Mouse (Mus musculus): Measurements from ENCODE around the gene Ep300. TPM values are rescaled to one million over a fixed set of nuclear protein-coding genes. Genes with fewer than 3 reads are reported as not detected.

Gene Ep300
- polyA plus RNA-seq, 1 experiment from 2014 or later = 17.4 TPM

- WGBS = 91% methylated on average over 8 of the region's 8 CpGs
- peaks cover 80% of the 10 kb centered on the region for H3K36me3 ChIP-seq
Observed at GRCm38 (mm10) chr15:81649516-81650455, 64.6 kb downstream of the Ep300 start.

GRCm38 (mm10) chr15:81650636-81651035 lies 65.5 kb downstream of the Ep300 start:
- H3K9me3 ChIP-seq (replicated peaks) = no peaks in the 10 kb centered on the region
- DNase-seq (ENCODE audit: low spot score) = no peak
- H3K27ac ChIP-seq = no peak overlapping the region
- H3K4me3 ChIP-seq = no peak overlapping the region
- no peaks in the 10 kb centered on the region for H3K4me1 ChIP-seq
- 93% methylated on average over 7 of the region's 7 CpGs for WGBS
- H3K27me3 ChIP-seq (ENCODE audit: low read depth, poor library complexity, severe bottlenecking) = no peaks in the 10 kb centered on the region
- peaks cover 71% of the 10 kb centered on the region for H3K36me3 ChIP-seq

More at GRCm38 (mm10) chr15:81649516-81650455, 64.6 kb downstream of the Ep300 start:
- no peak for DNase-seq (ENCODE audit: low spot score)
- H3K9me3 ChIP-seq (replicated peaks) = no peaks in the 10 kb centered on the region
- no peaks in the 10 kb centered on the region for H3K4me1 ChIP-seq
- no peak overlapping the region for H3K4me3 ChIP-seq
- no peaks in the 10 kb centered on the region for H3K27me3 ChIP-seq (ENCODE audit: low read depth, poor library complexity, severe bottlenecking)
- H3K27ac ChIP-seq = no peak overlapping the region

- H3K27ac ChIP-seq = no peak overlapping the region
- no peaks in the 10 kb centered on the region for H3K9me3 ChIP-seq (replicated peaks)
- H3K4me3 ChIP-seq = no peak overlapping the region
- no peaks in the 10 kb centered on the region for H3K27me3 ChIP-seq (ENCODE audit: low read depth, poor library complexity, severe bottlenecking)
- H3K36me3 ChIP-seq = no peaks in the 10 kb centered on the region
- peaks cover 11% of the 10 kb centered on the region for H3K4me1 ChIP-seq
- no peak for DNase-seq (ENCODE audit: low spot score)
- 97% methylated on average over 2 of the region's 2 CpGs for WGBS
Observed at GRCm38 (mm10) chr15:81661701-81662100, 76.5 kb downstream of the Ep300 start.

GRCm38 (mm10) chr15:81663281-81663680 lies 78.1 kb downstream of the Ep300 start:
- peaks cover 11% of the 10 kb centered on the region for H3K4me1 ChIP-seq
- peak overlapping the region; percentile 91 for H3K4me3 ChIP-seq
- H3K27me3 ChIP-seq (ENCODE audit: low read depth, poor library complexity, severe bottlenecking) = no peaks in the 10 kb centered on the region
- no peak overlapping the region for H3K27ac ChIP-seq
- WGBS = 67% methylated on average over 10 of the region's 10 CpGs
- DNase-seq (ENCODE audit: low spot score) = no peak
- no peaks in the 10 kb centered on the region for H3K9me3 ChIP-seq (replicated peaks)
- peaks cover 15% of the 10 kb centered on the region for H3K36me3 ChIP-seq

- DNase-seq (ENCODE audit: low spot score) = peak; percentile 91
- Histone ChIP-seq H3K9me3 (replicated peaks) (no peaks in the 10 kb centered on the region), H3K4me3 (peak within 1 kb of the TSS; percentile 91), H3K4me1 (peaks cover 11% of the 10 kb centered on the region), H3K36me3 (peaks cover 22% of the 10 kb centered on the region), H3K27ac (peak within 1 kb of the TSS; percentile 83), H3K27me3 (ENCODE audit: low read depth, poor library complexity, severe bottlenecking) (no peaks in the 10 kb centered on the region)
- under 1% methylated on average over 55 of the region's 55 CpGs for WGBS
Observed at GRCm38 (mm10) chr15:81663697-81664561, 78.8 kb downstream of the Ep300 start, which contains the start of gene L3mbtl2. Gene L3mbtl2, plus strand, starts transcription at chr15:81663889.

GRCm38 (mm10) chr15:81666957-81667356 lies 81.8 kb downstream of the Ep300 start:
- DNase-seq (ENCODE audit: low spot score) = no peak
- no peaks in the 10 kb centered on the region for H3K27me3 ChIP-seq (ENCODE audit: low read depth, poor library complexity, severe bottlenecking)
- H3K27ac ChIP-seq = no peak overlapping the region
- peaks cover 50% of the 10 kb centered on the region for H3K36me3 ChIP-seq
- no peak overlapping the region for H3K4me3 ChIP-seq
- H3K9me3 ChIP-seq (replicated peaks) = no peaks in the 10 kb centered on the region
- WGBS = 91% methylated on average over 10 of the region's 10 CpGs
- peaks cover 11% of the 10 kb centered on the region for H3K4me1 ChIP-seq

- WGBS = 88% methylated on average over 4 of the region's 4 CpGs
- H3K27me3 ChIP-seq (ENCODE audit: low read depth, poor library complexity, severe bottlenecking) = no peaks in the 10 kb centered on the region
- no peak overlapping the region for H3K27ac ChIP-seq
- peak; percentile 44 for DNase-seq (ENCODE audit: low spot score)
- H3K4me1 ChIP-seq = peaks cover under 1% of the 10 kb centered on the region
- peaks cover 74% of the 10 kb centered on the region for H3K36me3 ChIP-seq
- H3K9me3 ChIP-seq (replicated peaks) = no peaks in the 10 kb centered on the region
- no peak overlapping the region for H3K4me3 ChIP-seq
Observed at GRCm38 (mm10) chr15:81670231-81670640, 85.1 kb downstream of the Ep300 start.

GRCm38 (mm10) chr15:81676637-81677036 lies 91.5 kb downstream of the Ep300 start:
- no peak for DNase-seq (ENCODE audit: low spot score)
- peaks cover 81% of the 10 kb centered on the region for H3K36me3 ChIP-seq
- H3K4me1 ChIP-seq = no peaks in the 10 kb centered on the region
- no peaks in the 10 kb centered on the region for H3K9me3 ChIP-seq (replicated peaks)
- no peaks in the 10 kb centered on the region for H3K27me3 ChIP-seq (ENCODE audit: low read depth, poor library complexity, severe bottlenecking)
- H3K27ac ChIP-seq = no peak overlapping the region
- WGBS = 94% methylated on average over 3 of the region's 3 CpGs
- H3K4me3 ChIP-seq = no peak overlapping the region

- H3K36me3 ChIP-seq = peaks cover 91% of the 10 kb centered on the region
- H3K27ac ChIP-seq = no peak overlapping the region
- H3K4me3 ChIP-seq = no peak overlapping the region
- 93% methylated on average over 4 of the region's 4 CpGs for WGBS
- DNase-seq (ENCODE audit: low spot score) = no peak
- H3K9me3 ChIP-seq (replicated peaks) = no peaks in the 10 kb centered on the region
- no peaks in the 10 kb centered on the region for H3K27me3 ChIP-seq (ENCODE audit: low read depth, poor library complexity, severe bottlenecking)
- H3K4me1 ChIP-seq = no peaks in the 10 kb centered on the region
Observed at GRCm38 (mm10) chr15:81680301-81680805, 95.2 kb downstream of the Ep300 start.

GRCm38 (mm10) chr15:81693366-81693966 lies 108.3 kb downstream of the Ep300 start:
- 6% methylated on average over 41 of the region's 41 CpGs for WGBS
- peaks cover 30% of the 10 kb centered on the region for H3K4me1 ChIP-seq
- no peak for DNase-seq (ENCODE audit: low spot score)
- peaks cover 63% of the 10 kb centered on the region for H3K27me3 ChIP-seq (ENCODE audit: low read depth, poor library complexity, severe bottlenecking)
- peak overlapping the region; percentile 68 for H3K4me3 ChIP-seq
- H3K36me3 ChIP-seq = peaks cover 6% of the 10 kb centered on the region
- no peaks in the 10 kb centered on the region for H3K9me3 ChIP-seq (replicated peaks)
- peak overlapping the region; percentile 86 for H3K27ac ChIP-seq

GRCm38 (mm10) chr15:81693967-81694881 lies 109.1 kb downstream of the Ep300 start:
- Histone ChIP-seq H3K27ac (peak overlapping the region; percentile 86), H3K36me3 (no peaks in the 10 kb centered on the region), H3K4me1 (peaks cover 30% of the 10 kb centered on the region), H3K27me3 (ENCODE audit: low read depth, poor library complexity, severe bottlenecking) (peaks cover 63% of the 10 kb centered on the region), H3K9me3 (replicated peaks) (no peaks in the 10 kb centered on the region), H3K4me3 (peak overlapping the region; percentile 68)
- peak; percentile 92 for DNase-seq (ENCODE audit: low spot score)
- 1% methylated on average over 94 of the region's 107 CpGs for WGBS
